Mouse (Mus musculus): ENCODE measurements around the gene Zfp981. TPM values are rescaled to one million over a fixed set of nuclear protein-coding genes. Genes with fewer than 3 reads are reported as not detected.
"Not testable (repeated sequence)": the region's sequence is repeated elsewhere in the genome, so short reads cannot be mapped to it uniquely, and the experiment has no call there.

The Zfp981 gene
- polyA plus RNA-seq (2014; fragmentation: Nextera tagmentation; extraction: Ambion mirVana), result 0.15 TPM in 1 of 2 replicates, not detected in the other

DNA sequence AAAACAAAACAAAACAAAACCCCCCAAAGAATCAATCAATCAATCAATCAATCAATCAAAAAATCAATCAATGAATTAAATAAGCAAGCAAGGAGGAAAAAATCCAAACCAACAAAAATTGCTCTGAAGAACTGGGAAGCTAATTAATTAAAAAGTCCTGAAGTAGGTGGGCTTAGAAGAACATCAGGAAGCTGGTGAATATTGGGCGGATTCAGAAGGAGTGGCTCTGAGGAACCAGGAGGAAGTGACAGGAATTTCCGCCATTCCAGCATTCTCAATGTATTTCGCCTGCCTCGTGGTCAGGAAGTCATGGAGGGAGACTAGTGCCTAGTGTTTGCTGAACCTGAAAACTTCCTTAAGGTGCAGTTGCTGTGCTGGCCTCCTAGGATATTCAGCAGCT, at the start of gene Zfp981:
Gene Zfp981 (plus strand): TSS at position 301 of the 400 bp plus-strand sequence.
- 87% methylated on average over 4 of the region's 4 CpGs for WGBS
- not testable (repeated sequence) for DNase-seq (ENCODE audit: low spot score)

GRCm38 (mm10) chr4:146452576-146452975, 49.3 kb upstream of the Zfp981 start:
- H3K36me3 ChIP-seq (ENCODE audit: control insufficient read depth, insufficient read depth, low read length); H3K4me3 ChIP-seq (ENCODE audit: low read depth, low read length); H3K4me1 ChIP-seq (ENCODE audit: control insufficient read depth, insufficient read depth, low read length); ATAC-seq (ENCODE audit: insufficient read depth, low FRiP score, low TSS enrichment); DNase-seq (ENCODE audit: low spot score); H3K27ac ChIP-seq (ENCODE audit: low read depth, low read length); H3K27me3 ChIP-seq (ENCODE audit: control insufficient read depth, insufficient read depth, low read length); H3K9ac ChIP-seq (ENCODE audit: low read length); H3K4me2 ChIP-seq (ENCODE audit: low read depth): not testable (repeated sequence)
- H3K9me3 ChIP-seq (ENCODE audit: control insufficient read depth, low read length), result peaks cover 41% of the 10 kb centered on the region
- 89% methylated on average over 2 of the region's 2 CpGs for WGBS

More for the DNA sequence above, at the start of gene Zfp981:
- H3K27ac ChIP-seq (ENCODE audit: low read depth, low read length); H3K9ac ChIP-seq (ENCODE audit: low read length); H3K4me2 ChIP-seq (ENCODE audit: low read depth); H3K4me3 ChIP-seq (ENCODE audit: low read depth, low read length); H3K36me3 ChIP-seq (ENCODE audit: control insufficient read depth, insufficient read depth, low read length); H3K4me1 ChIP-seq (ENCODE audit: control insufficient read depth, insufficient read depth, low read length); H3K27me3 ChIP-seq (ENCODE audit: control insufficient read depth, insufficient read depth, low read length); ATAC-seq (ENCODE audit: insufficient read depth, low FRiP score, low TSS enrichment): not testable (repeated sequence)
- H3K9me3 ChIP-seq (ENCODE audit: control insufficient read depth, low read length), result peaks cover 13% of the 10 kb centered on the region

- not testable (repeated sequence) for ATAC-seq (ENCODE audit: insufficient read depth, low FRiP score, low TSS enrichment); H3K4me1 ChIP-seq (ENCODE audit: control insufficient read depth, insufficient read depth, low read length); H3K9ac ChIP-seq (ENCODE audit: low read length); H3K4me2 ChIP-seq (ENCODE audit: low read depth); H3K36me3 ChIP-seq (ENCODE audit: control insufficient read depth, insufficient read depth, low read length); DNase-seq (ENCODE audit: low spot score); H3K27ac ChIP-seq (ENCODE audit: low read depth, low read length); H3K4me3 ChIP-seq (ENCODE audit: low read depth, low read length); H3K27me3 ChIP-seq (ENCODE audit: control insufficient read depth, insufficient read depth, low read length)
- WGBS, result 71% methylated on average over 1 of the region's 1 CpGs
- H3K9me3 ChIP-seq (ENCODE audit: control insufficient read depth, low read length), result peaks cover 36% of the 10 kb centered on the region
These were observed 47.7 kb upstream of the Zfp981 start for GRCm38 (mm10) chr4:146454170-146454569.

- 52% methylated on average over 2 of the region's 2 CpGs for WGBS
- Histone ChIP-seq H3K9me3 (ENCODE audit: control insufficient read depth, low read length) (peaks cover 36% of the 10 kb centered on the region), H3K9ac (ENCODE audit: low read length) (no peak overlapping the region), H3K4me2 (ENCODE audit: low read depth) (no peak overlapping the region), H3K27ac (ENCODE audit: low read depth, low read length) (no peak overlapping the region), H3K4me1 (ENCODE audit: control insufficient read depth, insufficient read depth, low read length) (no peaks in the 10 kb centered on the region), H3K4me3 (ENCODE audit: low read depth, low read length) (no peak overlapping the region), H3K36me3 (ENCODE audit: control insufficient read depth, insufficient read depth, low read length) (no peaks in the 10 kb centered on the region; the same call in 1 of the 2 replicates), H3K27me3 (ENCODE audit: control insufficient read depth, insufficient read depth, low read length) (no peaks in the 10 kb centered on the region)
- 0 out of 2 replicates have a peak, but pooled peaks have one; percentile 0 for ATAC-seq (ENCODE audit: insufficient read depth, low FRiP score, low TSS enrichment)
- no peak for DNase-seq (ENCODE audit: low spot score)
These were observed 46.9 kb upstream of the Zfp981 start for GRCm38 (mm10) chr4:146454896-146455295.

DNA sequence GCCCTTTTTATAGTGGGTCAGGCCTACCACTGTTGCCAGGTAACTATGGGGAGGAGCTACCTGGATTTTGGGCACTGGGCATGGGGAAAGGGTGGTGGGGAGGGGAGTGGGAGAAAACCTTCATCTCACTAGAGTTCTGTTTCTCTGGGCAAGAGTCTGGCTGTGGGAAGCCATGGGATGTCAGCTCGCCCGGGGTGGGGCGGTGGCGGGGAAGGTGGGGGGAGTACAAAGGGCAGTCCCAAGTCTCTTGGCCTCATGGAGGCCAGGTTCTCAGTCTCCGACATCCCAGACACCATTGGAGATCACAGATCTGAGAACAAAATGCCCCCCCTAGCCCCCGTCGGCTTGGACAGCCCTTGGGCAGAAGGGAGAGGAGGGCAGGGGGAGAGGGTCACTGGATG, 46.5 kb upstream of the Zfp981 start:
- ATAC-seq (ENCODE audit: insufficient read depth, low FRiP score, low TSS enrichment) (peak; percentile 12; the same call in 1 of the 2 replicates), DNase-seq (ENCODE audit: low spot score) (no peak)
- Histone ChIP-seq H3K9me3 (ENCODE audit: control insufficient read depth, low read length) (peaks cover 36% of the 10 kb centered on the region), H3K27me3 (ENCODE audit: control insufficient read depth, insufficient read depth, low read length) (no peaks in the 10 kb centered on the region), H3K4me1 (ENCODE audit: control insufficient read depth, insufficient read depth, low read length) (no peaks in the 10 kb centered on the region), H3K36me3 (ENCODE audit: control insufficient read depth, insufficient read depth, low read length) (no peaks in the 10 kb centered on the region; the same call in 1 of the 2 replicates), H3K4me3 (ENCODE audit: low read depth, low read length) (no peak overlapping the region), H3K27ac (ENCODE audit: low read depth, low read length) (no peak overlapping the region), H3K9ac (ENCODE audit: low read length) (no peak overlapping the region), H3K4me2 (ENCODE audit: low read depth) (no peak overlapping the region)
- 94% methylated on average over 7 of the region's 7 CpGs for WGBS

GRCm38 (mm10) chr4:146456061-146456726, 45.6 kb upstream of the Zfp981 start:
- Histone ChIP-seq H3K9me3 (ENCODE audit: control insufficient read depth, low read length) (peaks cover 38% of the 10 kb centered on the region), H3K36me3 (ENCODE audit: control insufficient read depth, insufficient read depth, low read length) (no peaks in the 10 kb centered on the region; the same call in 1 of the 2 replicates), H3K27ac (ENCODE audit: low read depth, low read length) (no peak overlapping the region), H3K4me3 (ENCODE audit: low read depth, low read length) (no peak overlapping the region), H3K9ac (ENCODE audit: low read length) (no peak overlapping the region), H3K4me2 (ENCODE audit: low read depth) (no peak overlapping the region), H3K27me3 (ENCODE audit: control insufficient read depth, insufficient read depth, low read length) (no peaks in the 10 kb centered on the region), H3K4me1 (ENCODE audit: control insufficient read depth, insufficient read depth, low read length) (no peaks in the 10 kb centered on the region)
- WGBS, result 77% methylated on average over 4 of the region's 4 CpGs
- peak; percentile 7 for DNase-seq (ENCODE audit: low spot score)
- ATAC-seq (ENCODE audit: insufficient read depth, low FRiP score, low TSS enrichment), result no peak

GRCm38 (mm10) chr4:146457126-146457525, 44.7 kb upstream of the Zfp981 start:
- 78% methylated on average over 2 of the region's 2 CpGs for WGBS
- H3K9ac ChIP-seq (ENCODE audit: low read length), result no peak overlapping the region
- peaks cover 38% of the 10 kb centered on the region for H3K9me3 ChIP-seq (ENCODE audit: control insufficient read depth, low read length)
- no peak overlapping the region for H3K27ac ChIP-seq (ENCODE audit: low read depth, low read length)
- H3K4me1 ChIP-seq (ENCODE audit: control insufficient read depth, insufficient read depth, low read length), result no peaks in the 10 kb centered on the region
- DNase-seq (ENCODE audit: low spot score) (peak; percentile 7), ATAC-seq (ENCODE audit: insufficient read depth, low FRiP score, low TSS enrichment) (0 out of 2 replicates have a peak, but pooled peaks have one; percentile 2)
- H3K27me3 ChIP-seq (ENCODE audit: control insufficient read depth, insufficient read depth, low read length), result no peaks in the 10 kb centered on the region
- H3K36me3 ChIP-seq (ENCODE audit: control insufficient read depth, insufficient read depth, low read length), result no peaks in the 10 kb centered on the region; the same call in 1 of the 2 replicates
- H3K4me2 ChIP-seq (ENCODE audit: low read depth), result no peak overlapping the region
- H3K4me3 ChIP-seq (ENCODE audit: low read depth, low read length), result no peak overlapping the region

GRCm38 (mm10) chr4:146457720-146458119, 44.1 kb upstream of the Zfp981 start:
- DNase-seq (ENCODE audit: low spot score), result peak; percentile 8
- H3K9me3 ChIP-seq (ENCODE audit: control insufficient read depth, low read length), result peaks cover 35% of the 10 kb centered on the region
- H3K27ac ChIP-seq (ENCODE audit: low read depth, low read length), result no peak overlapping the region
- 73% methylated on average over 1 of the region's 1 CpGs for WGBS
- H3K4me2 ChIP-seq (ENCODE audit: low read depth), result no peak overlapping the region
- H3K4me3 ChIP-seq (ENCODE audit: low read depth, low read length), result no peak overlapping the region
- no peak overlapping the region for H3K9ac ChIP-seq (ENCODE audit: low read length)
- no peaks in the 10 kb centered on the region for H3K4me1 ChIP-seq (ENCODE audit: control insufficient read depth, insufficient read depth, low read length)
- no peak for ATAC-seq (ENCODE audit: insufficient read depth, low FRiP score, low TSS enrichment)
- no peaks in the 10 kb centered on the region; the same call in 1 of the 2 replicates for H3K36me3 ChIP-seq (ENCODE audit: control insufficient read depth, insufficient read depth, low read length)
- H3K27me3 ChIP-seq (ENCODE audit: control insufficient read depth, insufficient read depth, low read length), result no peaks in the 10 kb centered on the region

- not testable (repeated sequence) for H3K4me1 ChIP-seq (ENCODE audit: control insufficient read depth, insufficient read depth, low read length); H3K4me3 ChIP-seq (ENCODE audit: low read depth, low read length); H3K27me3 ChIP-seq (ENCODE audit: control insufficient read depth, insufficient read depth, low read length); H3K9ac ChIP-seq (ENCODE audit: low read length); H3K27ac ChIP-seq (ENCODE audit: low read depth, low read length); H3K4me2 ChIP-seq (ENCODE audit: low read depth); H3K36me3 ChIP-seq (ENCODE audit: control insufficient read depth, insufficient read depth, low read length); ATAC-seq (ENCODE audit: insufficient read depth, low FRiP score, low TSS enrichment)
- H3K9me3 ChIP-seq (ENCODE audit: control insufficient read depth, low read length), result peaks cover 30% of the 10 kb centered on the region
- DNase-seq (ENCODE audit: low spot score), result peak; percentile 7
- WGBS, result 85% methylated on average over 5 of the region's 5 CpGs
These were observed 42.0 kb upstream of the Zfp981 start for GRCm38 (mm10) chr4:146459822-146460221.
